Mouse (Mus musculus) limb, embryonic 11.5 days (tissue): ENCODE results near the gene Abcc6. TPM values are rescaled to one million over a fixed set of nuclear protein-coding genes. Genes with fewer than 3 reads are reported as not detected.

Source experiments
- ATAC-seq: fragments of 200-750 bp; cut with Nextera tagmentation; 2 replicates; pipeline ENCODE4 v1.8.0; 2017; ENCODE audit warnings: low read depth; ENCODE audit not compliant: insufficient number of reproducible peaks, low FRiP score, low TSS enrichment
- DNase-seq: peaks from one replicate; pipeline ENCODE4 v3.0.0-alpha.2; 2015; ENCODE audit warnings: low spot score
- H3K27ac ChIP-seq: fragments of 300-500 bp; sonication (generic); replicated peaks from 2 replicates; pipeline ENCODE4 v1.5.1; 2014; ENCODE audit warnings: low read depth, mild to moderate bottlenecking, low read length
- H3K27me3 ChIP-seq: fragments of 300-500 bp; sonication (generic); 2 replicates; pipeline ENCODE4 v1.6.1; 2014; ENCODE audit warnings: mild to moderate bottlenecking, low read length, mixed read lengths; ENCODE audit not compliant: control insufficient read depth, insufficient read depth
- H3K36me3 ChIP-seq: fragments of 300-500 bp; sonication (generic); 2 replicates; pipeline ENCODE4 v1.6.1; 2014; ENCODE audit warnings: mild to moderate bottlenecking, low read length, moderate library complexity, mixed read lengths; ENCODE audit not compliant: control insufficient read depth, insufficient read depth
- H3K4me1 ChIP-seq: fragments of 300-500 bp; sonication (generic); 2 replicates; pipeline ENCODE4 v1.6.1; 2014; ENCODE audit warnings: low read length, mixed read lengths; ENCODE audit not compliant: control insufficient read depth, insufficient read depth
- H3K4me2 ChIP-seq: fragments of 300-500 bp; sonication (generic); 2 replicates; pipeline ENCODE4 v1.6.1; 2014; ENCODE audit warnings: low read depth, mild to moderate bottlenecking, moderate library complexity; ENCODE audit not compliant: severe bottlenecking
- H3K4me3 ChIP-seq: fragments of 300-500 bp; sonication (generic); 2 replicates; pipeline ENCODE4 v1.5.1; 2014; ENCODE audit warnings: low read depth, low read length
- H3K9ac ChIP-seq: fragments of 300-500 bp; sonication (generic); 2 replicates; pipeline ENCODE4 v1.6.1; 2014; ENCODE audit warnings: mild to moderate bottlenecking, low read length
- H3K9me3 ChIP-seq: fragments of 300-500 bp; sonication (generic); 2 replicates; pipeline ENCODE4 v1.6.1; 2016; ENCODE audit warnings: low read length; ENCODE audit not compliant: control insufficient read depth
- WGBS: fragments of 180-500 bp; shearing (Covaris S2); extraction: QIAGEN DNeasy Blood & Tissue Kit; methylation state at CpG from one replicate; pipeline ENCODE4 v1.1.7; 2014; 5-methylcytosine and 5-hydroxymethylcytosine counted together
- polyA plus RNA-seq: library from polyadenylated mRNA; unstranded; fragments of >200 nt; fragmentation: Nextera tagmentation; extraction: Ambion mirVana; gene quantifications from 2 replicates; pipeline ENCODE4 v1.2.1, GENCODE M21; 2014

Gene Abcc6
- polyA plus RNA-seq, 1 experiment from 2014 or later = 0.15 TPM

- no peak overlapping the region for H3K27ac ChIP-seq
- no peaks in the 10 kb centered on the region for H3K4me1 ChIP-seq
- H3K9ac ChIP-seq = no peak overlapping the region
- no peak overlapping the region for H3K4me2 ChIP-seq
- no peaks in the 10 kb centered on the region for H3K9me3 ChIP-seq
- no peak overlapping the region for H3K4me3 ChIP-seq
- DNase-seq (no peak), ATAC-seq (no peak)
- 88% methylated on average over 4 of the region's 4 CpGs for WGBS
- H3K27me3 ChIP-seq = no peaks in the 10 kb centered on the region
- peaks cover 16% of the 10 kb centered on the region for H3K36me3 ChIP-seq
These were observed 22.2 kb upstream of the Abcc6 start for GRCm38 (mm10) chr7:46052161-46052821.

GRCm38 (mm10) chr7:46049981-46050380 lies 19.9 kb upstream of the Abcc6 start:
- H3K9me3 ChIP-seq = no peaks in the 10 kb centered on the region
- no peaks in the 10 kb centered on the region for H3K4me1 ChIP-seq
- peaks cover 18% of the 10 kb centered on the region for H3K36me3 ChIP-seq
- H3K9ac ChIP-seq = no peak overlapping the region
- H3K27me3 ChIP-seq = no peaks in the 10 kb centered on the region
- DNase-seq = no peak
- no peak overlapping the region for H3K27ac ChIP-seq
- WGBS = 89% methylated on average over 7 of the region's 7 CpGs
- H3K4me2 ChIP-seq = no peak overlapping the region
- H3K4me3 ChIP-seq = no peak overlapping the region
- no peak for ATAC-seq

- DNase-seq = no peak
- ATAC-seq = no peak
- H3K27me3 ChIP-seq = no peaks in the 10 kb centered on the region
- WGBS = 94% methylated on average over 13 of the region's 13 CpGs
- peaks cover 23% of the 10 kb centered on the region for H3K36me3 ChIP-seq
- no peaks in the 10 kb centered on the region for H3K4me1 ChIP-seq
- H3K9ac ChIP-seq = no peak overlapping the region
- H3K4me2 ChIP-seq = no peak overlapping the region
- H3K27ac ChIP-seq = no peak overlapping the region
- H3K9me3 ChIP-seq = no peaks in the 10 kb centered on the region
- no peak overlapping the region for H3K4me3 ChIP-seq
These were observed 17.9 kb upstream of the Abcc6 start for GRCm38 (mm10) chr7:46047873-46048562.

GRCm38 (mm10) chr7:46045882-46046281 lies 15.8 kb upstream of the Abcc6 start:
- WGBS = 95% methylated on average over 11 of the region's 11 CpGs
- Histone ChIP-seq H3K9me3 (no peaks in the 10 kb centered on the region), H3K27ac (no peak overlapping the region), H3K36me3 (peaks cover 27% of the 10 kb centered on the region), H3K4me1 (no peaks in the 10 kb centered on the region), H3K9ac (no peak overlapping the region), H3K27me3 (no peaks in the 10 kb centered on the region), H3K4me2 (no peak overlapping the region), H3K4me3 (no peak overlapping the region)
- no peak for DNase-seq
- no peak for ATAC-seq

GRCm38 (mm10) chr7:46044106-46044505 lies 14.0 kb upstream of the Abcc6 start:
- no peak overlapping the region for H3K4me3 ChIP-seq
- H3K27me3 ChIP-seq = no peaks in the 10 kb centered on the region
- H3K9ac ChIP-seq = no peak overlapping the region
- no peaks in the 10 kb centered on the region for H3K4me1 ChIP-seq
- ATAC-seq (no peak), DNase-seq (no peak)
- H3K4me2 ChIP-seq = no peak overlapping the region
- H3K9me3 ChIP-seq = no peaks in the 10 kb centered on the region
- H3K36me3 ChIP-seq = peaks cover 25% of the 10 kb centered on the region
- no peak overlapping the region for H3K27ac ChIP-seq
- WGBS = 92% methylated on average over 10 of the region's 10 CpGs

GRCm38 (mm10) chr7:46039873-46040272 lies 9.8 kb upstream of the Abcc6 start:
- no peaks in the 10 kb centered on the region for H3K9me3 ChIP-seq
- H3K4me1 ChIP-seq = peaks cover 2% of the 10 kb centered on the region
- no peaks in the 10 kb centered on the region for H3K27me3 ChIP-seq
- no peak overlapping the region for H3K4me3 ChIP-seq
- H3K36me3 ChIP-seq = peaks cover 14% of the 10 kb centered on the region
- no peak for ATAC-seq
- 91% methylated on average over 2 of the region's 2 CpGs for WGBS
- DNase-seq = no peak
- H3K27ac ChIP-seq = no peak overlapping the region
- H3K9ac ChIP-seq = no peak overlapping the region
- H3K4me2 ChIP-seq = no peak overlapping the region

GRCm38 (mm10) chr7:46037433-46037832 lies 7.3 kb upstream of the Abcc6 start:
- no peak overlapping the region for H3K4me3 ChIP-seq
- ATAC-seq = no peak

GRCm38 (mm10) chr7:46035468-46035867 lies 5.4 kb upstream of the Abcc6 start:
- WGBS = 70% methylated on average over 2 of the region's 2 CpGs

More at GRCm38 (mm10) chr7:46037433-46037832, 7.3 kb upstream of the Abcc6 start:
- Histone ChIP-seq H3K27me3 (no peaks in the 10 kb centered on the region), H3K4me1 (peaks cover 5% of the 10 kb centered on the region), H3K36me3 (peaks cover 8% of the 10 kb centered on the region), H3K4me2 (no peak overlapping the region), H3K27ac (no peak overlapping the region), H3K9ac (no peak overlapping the region), H3K9me3 (no peaks in the 10 kb centered on the region)
- WGBS = 92% methylated on average over 6 of the region's 6 CpGs
- DNase-seq = no peak

More at GRCm38 (mm10) chr7:46035468-46035867, 5.4 kb upstream of the Abcc6 start:
- Histone ChIP-seq H3K9me3 (no peaks in the 10 kb centered on the region), H3K9ac (no peak overlapping the region), H3K4me1 (peaks cover 5% of the 10 kb centered on the region), H3K27me3 (no peaks in the 10 kb centered on the region), H3K36me3 (no peaks in the 10 kb centered on the region; the same call in 1 of the 2 replicates), H3K27ac (no peak overlapping the region), H3K4me3 (no peak overlapping the region), H3K4me2 (no peak overlapping the region)
- no peak for DNase-seq
- no peak for ATAC-seq
